Mouse (Mus musculus): ENCODE results near the gene Pfkfb3. TPM values are rescaled to one million over a fixed set of nuclear protein-coding genes. Genes with fewer than 3 reads are reported as not detected.

The Pfkfb3 gene
- 3.0 and 3.3 TPM in 2 replicates for polyA plus RNA-seq (2015; fragmentation: Nextera tagmentation; extraction: Ambion mirVana)

- 4% methylated on average over 47 of the region's 67 CpGs for WGBS (ENCODE audit: insufficient replicate concordance)
- Histone ChIP-seq H3K4me1 (ENCODE audit: insufficient read depth) (peaks cover 26% of the 10 kb centered on the region), H3K9me3 (ENCODE audit: low read length) (no peaks in the 10 kb centered on the region), H3K27me3 (ENCODE audit: insufficient read depth, low read length) (0 out of 2 replicates have a peak, but pooled peaks cover 12% of the 10 kb centered on the region), H3K4me3 (ENCODE audit: low read depth, low read length) (peak within 1 kb of the TSS; percentile 65), H3K4me2 (ENCODE audit: low read depth, low read length) (peak within 1 kb of the TSS; percentile 87), H3K36me3 (replicated peaks; ENCODE audit: insufficient read depth, low read length) (no peaks in the 10 kb centered on the region), H3K27ac (ENCODE audit: low read depth) (peak within 1 kb of the TSS; percentile 81), H3K9ac (replicated peaks) (peak within 1 kb of the TSS; percentile 71)
- ATAC-seq (peak; percentile 71), DNase-seq (peak; percentile 79)
- TF ChIP-seq EP300 (IDR thresholded peaks at IDR 0.05; ENCODE audit: low read depth) (no peak), CTCF (IDR thresholded peaks at IDR 0.05; ENCODE audit: low read depth) (no peak)
These were observed at the start of gene Pfkfb3 for GRCm38 (mm10) chr2:11553471-11554400. Pfkfb3 (minus strand) TSS chr2:11554077.

- peak; percentile 96 for DNase-seq
- peak overlapping the region; percentile 84 for H3K4me2 ChIP-seq (ENCODE audit: low read depth, low read length)
- peak overlapping the region; percentile 99 for H3K9ac ChIP-seq (replicated peaks)
- peaks cover 24% of the 10 kb centered on the region for H3K36me3 ChIP-seq (replicated peaks; ENCODE audit: insufficient read depth, low read length)
- ATAC-seq = peak; percentile 99
- H3K9me3 ChIP-seq (ENCODE audit: low read length) = no peaks in the 10 kb centered on the region
- H3K4me1 ChIP-seq (ENCODE audit: insufficient read depth) = peaks cover 6% of the 10 kb centered on the region; the same call in 1 of the 2 replicates
- H3K4me3 ChIP-seq (ENCODE audit: low read depth, low read length) = peak overlapping the region; percentile 98
- TF ChIP-seq EP300 (IDR thresholded peaks at IDR 0.05; ENCODE audit: low read depth) = no peak
- TF ChIP-seq CTCF (IDR thresholded peaks at IDR 0.05; ENCODE audit: low read depth) = peak; percentile 100
- peak overlapping the region; percentile 82 for H3K27ac ChIP-seq (ENCODE audit: low read depth)
- H3K27me3 ChIP-seq (ENCODE audit: insufficient read depth, low read length) = no peaks in the 10 kb centered on the region
- WGBS (ENCODE audit: insufficient replicate concordance) = 3% methylated on average over 65 of the region's 78 CpGs
These were observed 48.9 kb upstream of the Pfkfb3 start for GRCm38 (mm10) chr2:11602506-11603489.

- ATAC-seq (no peak), DNase-seq (no peak)
- Histone ChIP-seq H3K27ac (ENCODE audit: low read depth) (no peak overlapping the region), H3K4me1 (ENCODE audit: insufficient read depth) (peaks cover 6% of the 10 kb centered on the region; the same call in 1 of the 2 replicates), H3K9ac (replicated peaks) (peak overlapping the region; percentile 99), H3K27me3 (ENCODE audit: insufficient read depth, low read length) (no peaks in the 10 kb centered on the region), H3K4me3 (ENCODE audit: low read depth, low read length) (peak overlapping the region; percentile 98), H3K9me3 (ENCODE audit: low read length) (no peaks in the 10 kb centered on the region), H3K36me3 (replicated peaks; ENCODE audit: insufficient read depth, low read length) (peaks cover 34% of the 10 kb centered on the region), H3K4me2 (ENCODE audit: low read depth, low read length) (peak overlapping the region; percentile 84)
- no peak for TF ChIP-seq EP300 (IDR thresholded peaks at IDR 0.05; ENCODE audit: low read depth)
- no peak for TF ChIP-seq CTCF (IDR thresholded peaks at IDR 0.05; ENCODE audit: low read depth)
- 79% methylated on average over 6 of the region's 6 CpGs for WGBS (ENCODE audit: insufficient replicate concordance)
These were observed 47.9 kb upstream of the Pfkfb3 start for GRCm38 (mm10) chr2:11601795-11602194.

DNA sequence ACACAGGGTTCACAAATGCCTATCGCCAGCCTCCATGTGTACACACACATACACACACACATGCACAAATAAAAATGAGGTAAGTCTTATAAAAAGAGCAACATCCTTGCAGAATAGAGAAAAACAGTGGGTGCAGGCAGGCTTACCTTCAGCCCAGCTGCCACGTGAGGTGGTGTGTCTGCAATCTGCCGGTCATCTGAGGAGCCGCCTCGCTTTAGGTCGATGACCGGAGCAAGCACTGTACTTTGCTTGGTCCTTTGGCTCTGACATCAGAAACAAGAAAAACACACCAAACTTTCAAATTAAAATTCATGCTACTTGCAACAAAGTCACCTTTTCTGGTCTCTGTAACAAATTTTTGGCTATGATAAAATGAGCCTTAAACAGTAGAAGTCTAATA lies 44.0 kb upstream of the Pfkfb3 start:
- peaks cover 6% of the 10 kb centered on the region; the same call in 1 of the 2 replicates for H3K4me1 ChIP-seq (ENCODE audit: insufficient read depth)
- no peak overlapping the region for H3K9ac ChIP-seq (replicated peaks)
- DNase-seq (no peak), ATAC-seq (peak; percentile 49)
- TF ChIP-seq CTCF (IDR thresholded peaks at IDR 0.05; ENCODE audit: low read depth) = no peak
- no peak for TF ChIP-seq EP300 (IDR thresholded peaks at IDR 0.05; ENCODE audit: low read depth)
- H3K27ac ChIP-seq (ENCODE audit: low read depth) = no peak overlapping the region
- no peaks in the 10 kb centered on the region for H3K27me3 ChIP-seq (ENCODE audit: insufficient read depth, low read length)
- no peaks in the 10 kb centered on the region for H3K9me3 ChIP-seq (ENCODE audit: low read length)
- no peak overlapping the region for H3K4me3 ChIP-seq (ENCODE audit: low read depth, low read length)
- no peak overlapping the region for H3K4me2 ChIP-seq (ENCODE audit: low read depth, low read length)
- peaks cover 53% of the 10 kb centered on the region for H3K36me3 ChIP-seq (replicated peaks; ENCODE audit: insufficient read depth, low read length)
- 93% methylated on average over 7 of the region's 7 CpGs for WGBS (ENCODE audit: insufficient replicate concordance)

DNA sequence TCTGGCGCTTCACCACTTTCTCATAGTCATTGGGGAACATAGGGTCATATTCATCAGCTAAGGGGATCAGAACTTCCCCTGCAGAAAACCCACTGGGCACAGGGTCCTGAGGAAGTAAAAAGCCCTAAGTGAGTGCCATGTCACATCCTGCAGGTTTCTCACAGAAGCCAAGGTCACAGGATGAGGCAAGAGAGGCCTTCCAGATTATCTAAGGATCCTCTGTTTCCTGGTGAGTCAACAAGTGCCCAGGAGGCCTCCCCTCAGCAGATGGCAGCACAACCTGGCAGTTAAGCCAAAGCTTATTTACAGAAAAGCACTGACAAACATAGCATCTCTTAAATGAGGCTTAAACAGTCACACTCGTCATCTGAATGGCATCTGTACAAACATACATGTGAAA lies 42.8 kb upstream of the Pfkfb3 start:
- TF ChIP-seq EP300 (IDR thresholded peaks at IDR 0.05; ENCODE audit: low read depth) (0 out of 2 replicates have a peak, but pooled peaks have one; percentile 16), CTCF (IDR thresholded peaks at IDR 0.05; ENCODE audit: low read depth) (no peak; the same call in 1 of the 2 replicates)
- H3K36me3 ChIP-seq (replicated peaks; ENCODE audit: insufficient read depth, low read length) = peaks cover 65% of the 10 kb centered on the region
- no peak overlapping the region for H3K4me2 ChIP-seq (ENCODE audit: low read depth, low read length)
- peak; percentile 62 for ATAC-seq
- no peak overlapping the region for H3K9ac ChIP-seq (replicated peaks)
- no peak overlapping the region for H3K27ac ChIP-seq (ENCODE audit: low read depth)
- no peaks in the 10 kb centered on the region for H3K27me3 ChIP-seq (ENCODE audit: insufficient read depth, low read length)
- DNase-seq = peak; percentile 18
- H3K4me3 ChIP-seq (ENCODE audit: low read depth, low read length) = no peak overlapping the region
- 60% methylated on average over 2 of the region's 2 CpGs for WGBS (ENCODE audit: insufficient replicate concordance)
- H3K4me1 ChIP-seq (ENCODE audit: insufficient read depth) = peaks cover 4% of the 10 kb centered on the region; the same call in 1 of the 2 replicates
- H3K9me3 ChIP-seq (ENCODE audit: low read length) = no peaks in the 10 kb centered on the region
